Mouse (Mus musculus): ENCODE results near the gene Immp2l. TPM values are rescaled to one million over a fixed set of nuclear protein-coding genes. Genes with fewer than 3 reads are reported as not detected.

The Immp2l gene
- polyA plus RNA-seq (2017; shearing (Covaris generic)): 10 to 100 TPM in 1 of 2 experiments, 1 to 10 TPM in 1; 7.2 to 10.9 TPM

GRCm38 (mm10) chr12:41023511-41024421, at the start of gene Immp2l:
Immp2l (plus strand) TSS chr12:41024090.

GRCm38 (mm10) chr12:41486331-41486730, 462.4 kb downstream of the Immp2l start, which contains the start of gene Lrrn3:
Lrrn3 (minus strand) TSS chr12:41486431.

Data from activated CD4-positive, CD25-positive, alpha-beta regulatory T cell (primary cell).